Comparison of ENCODE assay signal across 8 mouse cellular contexts in genomic region chr2:158113591-158114257, GRCm38 (mm10). TPM values are rescaled to one million over a fixed set of nuclear protein-coding genes. Genes with fewer than 3 reads are reported as not detected.
DNase-seq lines count a peak whose midpoint lies in the region; ATAC-seq and TF ChIP-seq lines count a peak whose summit lies in the region.

No protein-coding gene starts in this region.

- DNase-seq in MN1 (ENCODE audit: low spot score) = peak; percentile 31
- peak; percentile 59 for DNase-seq in brain, embryonic 14.5 days (ENCODE audit: low read depth)
- peak; percentile 89 to 93 for DNase-seq in kidney, postnatal 4 days
- no peak for DNase-seq in left cerebral cortex, postnatal 4 days
- DNase-seq in forebrain, postnatal 0 days = no peak
- no peak for DNase-seq in layer of hippocampus, adult 9-11 months

- no peak overlapping the region for H3K9ac ChIP-seq in heart, embryonic 12.5 days
- H3K9ac ChIP-seq in neural tube, embryonic 15.5 days (replicated peaks) = no peak overlapping the region
- H3K9ac ChIP-seq in forebrain, postnatal 0 days = no peak overlapping the region

- intact Hi-C loops in left cerebral cortex, postnatal 4 days (cut with DNase I) = no loop called here

- no peak for TF ChIP-seq CTCF in brain, embryonic 14.5 days (IDR thresholded peaks at IDR 0.05; ENCODE audit: borderline replicate concordance, extremely low read depth, insufficient read depth, insufficient read length)
- TF ChIP-seq CTCF in forebrain, postnatal 0 days (IDR thresholded peaks at IDR 0.05; ENCODE audit: low read depth) = no peak

- H3K4me2 ChIP-seq in heart, embryonic 12.5 days = peak overlapping the region; percentile 47
- H3K4me2 ChIP-seq in neural tube, embryonic 15.5 days = no peak overlapping the region
- H3K4me2 ChIP-seq in forebrain, postnatal 0 days (ENCODE audit: low read depth) = no peak overlapping the region

- H3K27me3 ChIP-seq in heart, embryonic 12.5 days (replicated peaks) = no peaks in the 10 kb centered on the region
- no peaks in the 10 kb centered on the region for H3K27me3 ChIP-seq in neural tube, embryonic 15.5 days (replicated peaks)
- no peaks in the 10 kb centered on the region for H3K27me3 ChIP-seq in forebrain, postnatal 0 days (ENCODE audit: insufficient read depth, low read length)

- peak overlapping the region; percentile 15; the same call in 1 of the 2 replicates for H3K4me3 ChIP-seq in heart, embryonic 12.5 days
- no peak overlapping the region for H3K4me3 ChIP-seq in neural tube, embryonic 15.5 days (replicated peaks)
- H3K4me3 ChIP-seq in forebrain, postnatal 0 days (ENCODE audit: low read depth, low read length) = no peak overlapping the region

- H3K9me3 ChIP-seq in heart, embryonic 12.5 days (replicated peaks) = no peaks in the 10 kb centered on the region
- H3K9me3 ChIP-seq in neural tube, embryonic 15.5 days (replicated peaks) = no peaks in the 10 kb centered on the region
- H3K9me3 ChIP-seq in forebrain, postnatal 0 days (ENCODE audit: low read length) = no peaks in the 10 kb centered on the region

- ATAC-seq in heart, embryonic 12.5 days (ENCODE audit: insufficient number of reproducible peaks, low FRiP score) = peak; percentile 70
- no peak for ATAC-seq in neural tube, embryonic 15.5 days (ENCODE audit: low FRiP score)
- ATAC-seq in forebrain, postnatal 0 days = no peak

- peaks cover 30% of the 10 kb centered on the region for H3K36me3 ChIP-seq in heart, embryonic 12.5 days
- no peaks in the 10 kb centered on the region for H3K36me3 ChIP-seq in neural tube, embryonic 15.5 days
- no peaks in the 10 kb centered on the region for H3K36me3 ChIP-seq in forebrain, postnatal 0 days (ENCODE audit: insufficient read depth)

- peaks cover 52% of the 10 kb centered on the region for H3K4me1 ChIP-seq in heart, embryonic 12.5 days (replicated peaks)
- peaks cover 7% of the 10 kb centered on the region; the same call in 1 of the 2 replicates for H3K4me1 ChIP-seq in neural tube, embryonic 15.5 days
- H3K4me1 ChIP-seq in forebrain, postnatal 0 days (ENCODE audit: insufficient read depth) = peaks cover 4% of the 10 kb centered on the region; the same call in 1 of the 2 replicates

- H3K27ac ChIP-seq in heart, embryonic 12.5 days (ENCODE audit: poor library complexity, severe bottlenecking) = peak overlapping the region; percentile 80
- H3K27ac ChIP-seq in neural tube, embryonic 15.5 days (replicated peaks) = 0 out of 2 replicates have a peak overlapping the region, but pooled peaks have one; percentile 18
- H3K27ac ChIP-seq in forebrain, postnatal 0 days (ENCODE audit: low read depth, low read length) = no peak overlapping the region

- no peak for TF ChIP-seq POLR2A in brain, embryonic 14.5 days (IDR thresholded peaks at IDR 0.05; ENCODE audit: borderline replicate concordance, extremely low read depth, insufficient read depth, insufficient read length, poor library complexity, severe bottlenecking)

- WGBS in heart, embryonic 12.5 days = 11% methylated on average over 9 of the region's 9 CpGs
- 49% methylated on average over 9 of the region's 9 CpGs for WGBS in neural tube, embryonic 15.5 days
- WGBS in forebrain, postnatal 0 days = 38% methylated on average over 9 of the region's 9 CpGs

RNA-seq across cellular contexts. Expression of gene Tgm2, which starts 32.5 kb away (rescaled TPM):
- polyA plus RNA-seq in brain, embryonic 14.5 days (2012; rRNA removed) = 6.2 and 9.7 TPM in 2 replicates
- polyA plus RNA-seq in heart, embryonic 12.5 days (2016; fragmentation: Nextera tagmentation; extraction: Ambion mirVana) = 227 and 231 TPM in 2 replicates
- polyA plus RNA-seq in neural tube, embryonic 15.5 days (2015; fragmentation: Nextera tagmentation; extraction: Ambion mirVana) = 7.8 and 13.9 TPM in 2 replicates
- total RNA-seq in left cerebral cortex, postnatal 4 days (2021) = 1 to 10 TPM; 7.0 to 9.7 TPM
- 9.1 and 13.0 TPM in 2 replicates for total RNA-seq in forebrain, postnatal 0 days (2014; rRNA removed)
- 6.1 TPM in 2 replicates for polyA plus RNA-seq in forebrain, postnatal 0 days (2015; fragmentation: Nextera tagmentation; extraction: Ambion mirVana)

Comparison
In these comparisons a context has a peak if more than half of its experiments do, and no peak if none do; other contexts are left out.
1. DNase-seq: peak in MN1 (single experiment), brain, embryonic 14.5 days (single experiment) and kidney, postnatal 4 days (2 of 2); none in left cerebral cortex, postnatal 4 days (single experiment), forebrain, postnatal 0 days (single experiment) and layer of hippocampus, adult 9-11 months (single experiment).
2. RNA of gene Tgm2, which starts 32.5 kb away (polyA plus RNA-seq): 227 to 231 TPM in heart, embryonic 12.5 days; 6.2 to 9.7 TPM in brain, embryonic 14.5 days, 7.8 to 13.9 TPM in neural tube, embryonic 15.5 days and 6.1 TPM in forebrain, postnatal 0 days; every median in the first group is over 10 times any median in the second.